ENCODE assay signal across 8 mouse cellular contexts in the genomic region with DNA sequence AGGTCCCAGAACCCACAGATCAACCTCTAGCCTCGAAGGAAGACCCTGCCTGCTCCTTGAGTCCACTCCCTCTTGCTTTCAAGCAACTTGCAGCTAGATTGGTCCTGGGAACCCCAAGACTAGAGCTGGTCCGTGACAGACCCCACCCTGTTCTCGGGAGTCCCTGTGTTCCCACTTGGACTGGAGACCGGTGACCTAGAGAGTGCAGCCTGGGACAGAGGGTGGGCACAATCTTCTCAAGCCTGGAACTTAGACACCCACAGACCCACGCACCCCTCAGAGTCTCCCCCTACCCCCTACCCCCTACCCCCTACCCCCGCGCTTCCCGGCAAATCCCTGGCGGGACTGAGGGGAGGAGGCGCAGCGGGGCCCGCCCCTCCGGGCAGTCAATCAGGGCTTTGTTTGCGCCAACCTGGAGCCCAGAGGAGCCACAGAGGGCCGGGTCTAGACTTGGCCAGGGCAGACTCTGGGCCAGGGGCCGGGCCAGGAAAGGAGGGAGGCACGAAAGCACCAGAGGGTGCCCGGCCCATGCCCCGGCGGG. TPM values are rescaled to one million over a fixed set of nuclear protein-coding genes. Genes with fewer than 3 reads are reported as not detected.
DNase-seq lines count a peak whose midpoint lies in the region; ATAC-seq and TF ChIP-seq lines count a peak whose summit lies in the region.

No protein-coding gene starts in this region.

- no peak for TF ChIP-seq POLR2A in embryonic fibroblast, embryonic 13.5 days (IDR thresholded peaks at IDR 0.05; ENCODE audit: low read depth, low read length)

- peak overlapping the region; percentile 66 for H3K4me2 ChIP-seq in limb, embryonic 12.5 days
- peak overlapping the region; percentile 82 for H3K4me2 ChIP-seq in midbrain, embryonic 15.5 days

- H3K9me3 ChIP-seq in limb, embryonic 12.5 days: no peaks in the 10 kb centered on the region
- H3K9me3 ChIP-seq in midbrain, embryonic 15.5 days: no peaks in the 10 kb centered on the region

- ATAC-seq in hematopoietic stem cell, adult 5-6 weeks (replicated peaks in 1 of 2; ENCODE audit: insufficient read depth in 1 of 2, low FRiP score in 2 of 2, low TSS enrichment in 1 of 2, low read depth in 1 of 2, poor library complexity in 2 of 2, severe bottlenecking in 2 of 2): peak; percentile 11 to 19; a peak in 1 of 4 replicates
- ATAC-seq in limb, embryonic 12.5 days (ENCODE audit: insufficient number of reproducible peaks, insufficient read depth, low FRiP score, low TSS enrichment, low read depth): peak; percentile 67
- peak; percentile 65 for ATAC-seq in midbrain, embryonic 15.5 days (replicated peaks)

- H3K27ac ChIP-seq in embryonic fibroblast, embryonic 13.5 days (ENCODE audit: insufficient read depth, low read length): peak overlapping the region; percentile 54; the same call in 1 of the 2 replicates
- H3K27ac ChIP-seq in limb, embryonic 12.5 days: peak overlapping the region; percentile 95
- peak overlapping the region; percentile 77 for H3K27ac ChIP-seq in midbrain, embryonic 15.5 days

- no peak for TF ChIP-seq CTCF in embryonic fibroblast, embryonic 13.5 days (IDR thresholded peaks at IDR 0.05; ENCODE audit: borderline replicate concordance, insufficient read depth, low read length)

- peak; percentile 52 for DNase-seq in Muller cell, postnatal 12 days (ENCODE audit: inconsistent ontology term)
- DNase-seq in adrenal gland, postnatal 4 days (ENCODE audit: low spot score in 2 of 2): peak; percentile 4 to 7
- DNase-seq in layer of hippocampus, adult 9-11 months: no peak
- no peak for DNase-seq in left cerebral cortex, adult 9 months (ENCODE audit: low spot score in 2 of 2)

- H3K4me3 ChIP-seq in embryonic fibroblast, embryonic 13.5 days (ENCODE audit: insufficient read depth, low read length): peak overlapping the region; percentile 55
- H3K4me3 ChIP-seq in limb, embryonic 12.5 days (replicated peaks): peak overlapping the region; percentile 57
- H3K4me3 ChIP-seq in midbrain, embryonic 15.5 days: peak overlapping the region; percentile 53

- H3K27me3 ChIP-seq in limb, embryonic 12.5 days: peaks cover 67% of the 10 kb centered on the region
- H3K27me3 ChIP-seq in midbrain, embryonic 15.5 days (replicated peaks): peaks cover 49% of the 10 kb centered on the region

- 33% methylated on average over 20 of the region's 20 CpGs for WGBS in limb, embryonic 12.5 days
- WGBS in midbrain, embryonic 15.5 days: 17% methylated on average over 17 of the region's 20 CpGs

- no peaks in the 10 kb centered on the region for H3K36me3 ChIP-seq in limb, embryonic 12.5 days
- H3K36me3 ChIP-seq in midbrain, embryonic 15.5 days (replicated peaks): no peaks in the 10 kb centered on the region

- H3K4me1 ChIP-seq in embryonic fibroblast, embryonic 13.5 days (ENCODE audit: control insufficient read depth, insufficient read depth, low read length): no peaks in the 10 kb centered on the region
- peaks cover 7% of the 10 kb centered on the region for H3K4me1 ChIP-seq in limb, embryonic 12.5 days (replicated peaks)
- peaks cover 8% of the 10 kb centered on the region for H3K4me1 ChIP-seq in midbrain, embryonic 15.5 days

- peak overlapping the region; percentile 57 for H3K9ac ChIP-seq in limb, embryonic 12.5 days (replicated peaks)
- peak overlapping the region; percentile 35 for H3K9ac ChIP-seq in midbrain, embryonic 15.5 days

RNA-seq across cellular contexts. Expression of gene Slc16a2, which starts 0.6 kb away (rescaled TPM):
- total RNA-seq in adrenal gland, postnatal 4 days (2021): 10 to 100 TPM; 31.8 to 43.1 TPM
- 16.4 and 31.3 TPM in 2 replicates for polyA plus RNA-seq in embryonic fibroblast, embryonic 13.5 days (2011; ENCODE audit: insufficient read length, low read depth, missing spikeins)
- 0.69 and 2.6 TPM in 2 replicates for total RNA-seq in hematopoietic stem cell, adult 5-6 weeks (2017)
- 23.3 and 23.4 TPM in 2 replicates for polyA plus RNA-seq in limb, embryonic 12.5 days (2016; fragmentation: Nextera tagmentation; extraction: Ambion mirVana)
- 29.1 and 29.7 TPM in 2 replicates for polyA plus RNA-seq in midbrain, embryonic 15.5 days (2015; fragmentation: Nextera tagmentation; extraction: Ambion mirVana)

Comparison
In these comparisons a context has a peak if more than half of its experiments do, and no peak if none do; other contexts are left out.
1. DNase-seq: peak in Muller cell, postnatal 12 days (single experiment) and adrenal gland, postnatal 4 days (2 of 2); none in layer of hippocampus, adult 9-11 months (single experiment) and left cerebral cortex, adult 9 months (0 of 2).
2. ATAC-seq: peak in every context shown above with its lines; median percentile 67 in limb, embryonic 12.5 days; 65 in midbrain, embryonic 15.5 days; 15 in hematopoietic stem cell, adult 5-6 weeks.
3. Peak in every context shown above with its lines, with median percentiles within 50 percentile points of each other: H3K27ac ChIP-seq and H3K4me3 ChIP-seq.